Mouse (Mus musculus) midbrain, embryonic 12.5 days (tissue): ENCODE data around the gene Dusp27. TPM values are rescaled to one million over a fixed set of nuclear protein-coding genes. Genes with fewer than 3 reads are reported as not detected.

Experiments used
- ATAC-seq: fragments of 200-750 bp; cut with Nextera tagmentation; 2 replicates; pipeline ENCODE4 v1.8.0; 2017; ENCODE audit warnings: low read depth, moderate TSS enrichment, moderate library complexity; ENCODE audit not compliant: low FRiP score
- H3K27ac ChIP-seq: fragments of 300-500 bp; sonication (generic); replicated peaks from 2 replicates; pipeline ENCODE4 v1.5.1; 2016; ENCODE audit warnings: mild to moderate bottlenecking
- H3K27me3 ChIP-seq: fragments of 300-500 bp; sonication (generic); 2 replicates; pipeline ENCODE4 v1.6.1; 2016; ENCODE audit warnings: mild to moderate bottlenecking
- H3K36me3 ChIP-seq: fragments of 300-500 bp; sonication (generic); 2 replicates; pipeline ENCODE4 v1.6.1; 2016
- H3K4me1 ChIP-seq: fragments of 300-500 bp; sonication (generic); 2 replicates; pipeline ENCODE4 v1.6.1; 2016
- H3K4me2 ChIP-seq: fragments of 300-500 bp; sonication (generic); replicated peaks from 2 replicates; pipeline ENCODE4 v1.6.1; 2016; ENCODE audit warnings: mild to moderate bottlenecking, moderate library complexity
- H3K4me3 ChIP-seq: fragments of 300-500 bp; sonication (generic); 2 replicates; pipeline ENCODE4 v1.5.1; 2016; ENCODE audit warnings: mild to moderate bottlenecking
- H3K9ac ChIP-seq: fragments of 300-500 bp; sonication (generic); replicated peaks from 2 replicates; pipeline ENCODE4 v1.6.1; 2016; ENCODE audit warnings: mild to moderate bottlenecking, moderate library complexity
- H3K9me3 ChIP-seq: fragments of 300-500 bp; sonication (generic); 2 replicates; pipeline ENCODE4 v1.6.1; 2016; ENCODE audit warnings: mild to moderate bottlenecking
- WGBS: fragments of 180-500 bp; shearing (Covaris S2); methylation state at CpG from one replicate; pipeline ENCODE4 v1.1.7; 2016; 5-methylcytosine and 5-hydroxymethylcytosine counted together
- polyA plus RNA-seq: library from polyadenylated mRNA; unstranded; fragments of >200 nt; fragmentation: Nextera tagmentation; extraction: Ambion mirVana; gene quantifications from 2 replicates; pipeline ENCODE4 v1.2.1, GENCODE M21; 2016

Dusp27 gene
- polyA plus RNA-seq, 1 experiment from 2014 or later = 3.0 TPM

DNA sequence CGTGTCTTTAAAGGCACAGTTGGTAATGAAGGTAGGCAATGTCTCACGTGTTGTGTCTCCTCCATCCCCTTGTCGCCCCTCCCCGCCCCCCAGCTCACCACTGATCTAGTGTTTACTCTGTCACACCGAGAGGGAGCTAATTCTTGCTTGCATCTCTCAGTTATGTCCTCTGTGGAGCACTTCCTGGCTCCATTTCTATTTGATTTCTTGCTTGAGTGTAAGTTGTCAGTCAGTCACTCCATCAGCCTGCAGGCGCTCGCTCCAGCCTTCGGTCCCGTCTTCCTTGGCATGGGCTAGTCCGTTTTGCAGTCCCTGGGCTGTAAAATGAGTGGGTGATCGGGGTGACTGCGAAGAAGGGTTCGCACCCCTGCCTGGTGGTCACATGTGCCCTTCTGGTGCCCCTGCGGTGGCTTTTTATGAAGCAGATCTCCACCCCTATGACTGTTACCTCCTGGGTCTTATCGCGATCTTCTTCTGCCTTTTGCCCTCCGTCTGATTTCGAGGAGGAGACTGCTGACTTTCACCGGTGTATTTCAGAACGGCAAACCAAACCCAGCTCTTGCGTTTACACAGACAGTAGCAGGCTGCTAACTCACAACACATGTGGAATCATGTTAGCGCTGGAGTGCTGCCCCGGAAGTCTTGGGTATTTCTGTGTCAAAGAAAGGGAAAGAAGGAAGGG is 79.4 kb downstream of the Dusp27 start:
- Histone ChIP-seq H3K9ac (peak overlapping the region; percentile 53; the same call in 1 of the 2 replicates), H3K4me2 (peak overlapping the region; percentile 82), H3K36me3 (no peaks in the 10 kb centered on the region), H3K4me3 (peak overlapping the region; percentile 42), H3K27me3 (peaks cover 28% of the 10 kb centered on the region), H3K9me3 (no peaks in the 10 kb centered on the region), H3K27ac (peak overlapping the region; percentile 52), H3K4me1 (peaks cover 63% of the 10 kb centered on the region)
- WGBS = 2% methylated on average over 23 of the region's 23 CpGs
- no peak for ATAC-seq

Other genes starting within 250 kb of the Dusp27 start
- 23.9 and 27.6 TPM in 2 replicates for gene Pou2f1, start 125.2 kb downstream of the Dusp27 start, polyA plus RNA-seq
- gene Gpa33, start 2.3 kb upstream of the Dusp27 start, polyA plus RNA-seq = 0.10 and 0.29 TPM in 2 replicates
- gene Mael, start 110.8 kb upstream of the Dusp27 start, polyA plus RNA-seq = 0.10 TPM in 1 of 2 replicates, not detected in the other
- gene Ildr2, start 126.2 kb upstream of the Dusp27 start, polyA plus RNA-seq = 10.8 and 11.1 TPM in 2 replicates